Mouse (Mus musculus): ENCODE measurements at regions not wholly inside any gene's neighbourhood (a gene's known extent, or its start where the extent isn't known, plus 50 kb on each side); places are given as distances from the start of the nearest gene placed in this dataset.

GRCm38 (mm10) chr8:12078679-12079566 is 199.7 kb upstream of the A230072I06Rik start:
- peaks cover 18% of the 10 kb centered on the region; the same call in 1 of the 2 replicates for H3K27me3 ChIP-seq
- no peak overlapping the region for H3K9ac ChIP-seq
- no peak overlapping the region for H3K27ac ChIP-seq
- H3K9me3 ChIP-seq (replicated peaks): no peaks in the 10 kb centered on the region
- no peaks in the 10 kb centered on the region for H3K36me3 ChIP-seq
- H3K4me1 ChIP-seq: peaks cover 3% of the 10 kb centered on the region; the same call in 1 of the 2 replicates
- ATAC-seq (ENCODE audit: low FRiP score): 0 out of 2 replicates have a peak, but pooled peaks have one; percentile 46
- H3K4me2 ChIP-seq (replicated peaks): no peak overlapping the region
- 67% methylated on average over 14 of the region's 14 CpGs for WGBS
- no peak overlapping the region for H3K4me3 ChIP-seq

DNA sequence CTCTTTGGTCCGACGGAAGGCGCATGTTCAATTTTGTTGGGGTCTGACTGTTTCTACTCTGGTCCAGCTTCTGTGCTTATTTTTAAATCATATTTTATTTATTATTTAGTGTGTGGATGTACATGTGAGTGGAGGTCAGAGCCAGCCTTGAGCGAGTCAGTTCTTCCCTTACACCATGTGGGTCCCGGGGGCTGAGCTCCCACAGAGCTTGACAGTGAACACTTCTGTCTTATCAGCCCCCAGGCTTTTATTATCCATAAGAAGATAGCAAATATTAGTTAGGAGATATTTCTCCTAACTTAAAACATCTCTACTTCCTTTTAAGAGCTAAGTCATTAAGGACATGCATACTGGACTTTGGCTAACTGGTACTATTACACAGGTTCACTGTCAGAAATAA is 197.1 kb upstream of the A230072I06Rik start:
- 93% methylated on average over 5 of the region's 5 CpGs for WGBS
- ATAC-seq (ENCODE audit: low FRiP score): no peak
- no peak overlapping the region for H3K27ac ChIP-seq
- peaks cover 3% of the 10 kb centered on the region; the same call in 1 of the 2 replicates for H3K4me1 ChIP-seq
- no peak overlapping the region for H3K4me2 ChIP-seq (replicated peaks)
- no peaks in the 10 kb centered on the region for H3K9me3 ChIP-seq (replicated peaks)
- no peak overlapping the region for H3K9ac ChIP-seq
- H3K36me3 ChIP-seq: no peaks in the 10 kb centered on the region
- H3K27me3 ChIP-seq: peaks cover 8% of the 10 kb centered on the region
- no peak overlapping the region for H3K4me3 ChIP-seq

GRCm38 (mm10) chr8:12087192-12087800 is 191.3 kb upstream of the A230072I06Rik start:
- Histone ChIP-seq H3K36me3 (no peaks in the 10 kb centered on the region), H3K9me3 (replicated peaks) (no peaks in the 10 kb centered on the region), H3K4me2 (replicated peaks) (no peak overlapping the region), H3K27me3 (peaks cover 6% of the 10 kb centered on the region), H3K4me3 (no peak overlapping the region), H3K4me1 (0 out of 2 replicates have a peak, but pooled peaks cover 6% of the 10 kb centered on the region), H3K27ac (no peak overlapping the region), H3K9ac (no peak overlapping the region)
- peak; percentile 54; the same call in 1 of the 2 replicates for ATAC-seq (ENCODE audit: low FRiP score)
- WGBS: 62% methylated on average over 10 of the region's 10 CpGs

GRCm38 (mm10) chr8:12100145-12100544 is 178.5 kb upstream of the A230072I06Rik start:
- ATAC-seq (ENCODE audit: low FRiP score): no peak
- Histone ChIP-seq H3K36me3 (no peaks in the 10 kb centered on the region), H3K4me2 (replicated peaks) (no peak overlapping the region), H3K9ac (no peak overlapping the region), H3K9me3 (replicated peaks) (no peaks in the 10 kb centered on the region), H3K4me3 (no peak overlapping the region), H3K4me1 (peaks cover 16% of the 10 kb centered on the region), H3K27me3 (peaks cover 9% of the 10 kb centered on the region), H3K27ac (no peak overlapping the region)
- WGBS: 85% methylated on average over 8 of the region's 8 CpGs

DNA sequence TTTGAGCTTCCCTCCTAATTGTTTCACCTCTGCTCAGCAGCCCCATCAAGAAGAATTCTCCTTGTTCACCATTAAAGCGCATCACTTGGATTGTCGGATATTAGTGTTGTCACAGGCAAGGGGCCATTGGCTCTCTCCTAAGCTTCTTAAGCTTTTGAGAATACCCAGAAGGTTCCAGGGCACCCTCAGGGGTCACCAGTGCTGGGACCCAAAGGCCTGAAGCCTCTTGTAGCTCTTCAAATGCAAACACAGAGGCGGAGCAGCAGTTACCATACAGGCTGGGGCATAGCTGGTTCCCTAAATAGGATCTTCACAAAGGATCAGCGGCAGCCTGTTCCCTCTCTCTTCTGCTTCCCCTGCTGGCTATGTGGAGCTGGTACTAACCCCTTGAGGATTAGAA is 175.3 kb upstream of the A230072I06Rik start:
- Histone ChIP-seq H3K27me3 (peaks cover 20% of the 10 kb centered on the region), H3K4me2 (replicated peaks) (no peak overlapping the region), H3K4me1 (peaks cover 26% of the 10 kb centered on the region), H3K4me3 (no peak overlapping the region), H3K9ac (no peak overlapping the region), H3K9me3 (replicated peaks) (no peaks in the 10 kb centered on the region), H3K27ac (no peak overlapping the region), H3K36me3 (no peaks in the 10 kb centered on the region)
- WGBS: 58% methylated on average over 4 of the region's 4 CpGs
- no peak for ATAC-seq (ENCODE audit: low FRiP score)

- peaks cover 29% of the 10 kb centered on the region for H3K4me1 ChIP-seq
- H3K36me3 ChIP-seq: no peaks in the 10 kb centered on the region
- H3K9ac ChIP-seq: no peak overlapping the region
- H3K27ac ChIP-seq: peak overlapping the region; percentile 56
- WGBS: 16% methylated on average over 15 of the region's 15 CpGs
- ATAC-seq (ENCODE audit: low FRiP score): peak; percentile 87
- peaks cover 33% of the 10 kb centered on the region for H3K27me3 ChIP-seq
- H3K9me3 ChIP-seq (replicated peaks): no peaks in the 10 kb centered on the region
- peak overlapping the region; percentile 7; the same call in 1 of the 2 replicates for H3K4me2 ChIP-seq (replicated peaks)
- no peak overlapping the region for H3K4me3 ChIP-seq
These were observed 173.3 kb upstream of the A230072I06Rik start for GRCm38 (mm10) chr8:12105106-12105901.

- no peak overlapping the region for H3K27ac ChIP-seq
- peaks cover 35% of the 10 kb centered on the region for H3K4me1 ChIP-seq
- H3K9me3 ChIP-seq (replicated peaks): no peaks in the 10 kb centered on the region
- no peak overlapping the region for H3K9ac ChIP-seq
- 81% methylated on average over 5 of the region's 5 CpGs for WGBS
- no peak overlapping the region for H3K4me3 ChIP-seq
- no peaks in the 10 kb centered on the region for H3K36me3 ChIP-seq
- ATAC-seq (ENCODE audit: low FRiP score): no peak
- H3K4me2 ChIP-seq (replicated peaks): no peak overlapping the region
- H3K27me3 ChIP-seq: peaks cover 49% of the 10 kb centered on the region
These were observed 170.0 kb upstream of the A230072I06Rik start for GRCm38 (mm10) chr8:12108578-12108977.

GRCm38 (mm10) chr8:12111626-12112025 is 167.0 kb upstream of the A230072I06Rik start:
- Histone ChIP-seq H3K27me3 (peaks cover 54% of the 10 kb centered on the region), H3K4me3 (no peak overlapping the region), H3K27ac (no peak overlapping the region), H3K9ac (no peak overlapping the region), H3K4me1 (peaks cover 13% of the 10 kb centered on the region), H3K36me3 (no peaks in the 10 kb centered on the region), H3K9me3 (replicated peaks) (no peaks in the 10 kb centered on the region), H3K4me2 (replicated peaks) (no peak overlapping the region)
- 82% methylated on average over 10 of the region's 10 CpGs for WGBS
- no peak for ATAC-seq (ENCODE audit: low FRiP score)

DNA sequence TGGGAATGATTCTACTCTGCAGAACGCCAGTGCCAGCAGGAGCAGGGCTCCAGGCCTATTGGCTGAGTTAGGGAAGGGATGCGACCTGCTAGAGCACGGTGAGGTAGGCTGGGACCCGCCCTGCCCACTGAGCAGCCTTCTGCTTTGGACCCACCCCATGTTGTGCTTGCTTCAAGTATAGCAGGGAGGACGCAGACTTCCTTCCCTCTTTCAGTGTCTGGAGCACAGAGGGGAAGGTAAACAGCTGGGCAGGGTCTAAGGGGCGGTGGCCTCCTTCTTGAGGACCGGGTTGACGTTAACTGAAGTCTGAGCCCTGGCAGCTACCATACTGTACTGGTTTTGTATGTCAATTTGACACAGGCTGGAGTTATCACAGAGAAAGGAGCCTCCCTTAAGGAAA is 165.6 kb upstream of the A230072I06Rik start:
- Histone ChIP-seq H3K4me3 (no peak overlapping the region), H3K4me2 (replicated peaks) (no peak overlapping the region), H3K9ac (no peak overlapping the region), H3K4me1 (peaks cover 13% of the 10 kb centered on the region), H3K27ac (no peak overlapping the region), H3K36me3 (no peaks in the 10 kb centered on the region), H3K9me3 (replicated peaks) (no peaks in the 10 kb centered on the region), H3K27me3 (peaks cover 45% of the 10 kb centered on the region)
- 34% methylated on average over 8 of the region's 8 CpGs for WGBS
- peak; percentile 19; the same call in 1 of the 2 replicates for ATAC-seq (ENCODE audit: low FRiP score)

GRCm38 (mm10) chr8:12126374-12127001 is 152.1 kb upstream of the A230072I06Rik start:
- WGBS: 19% methylated on average over 11 of the region's 11 CpGs
- Histone ChIP-seq H3K9ac (no peak overlapping the region), H3K4me1 (peaks cover 25% of the 10 kb centered on the region), H3K27ac (peak overlapping the region; percentile 68), H3K27me3 (peaks cover 24% of the 10 kb centered on the region), H3K4me3 (no peak overlapping the region), H3K4me2 (replicated peaks) (no peak overlapping the region), H3K36me3 (no peaks in the 10 kb centered on the region), H3K9me3 (replicated peaks) (no peaks in the 10 kb centered on the region)
- ATAC-seq (ENCODE audit: low FRiP score): peak; percentile 91

- peak overlapping the region; percentile 76 for H3K27ac ChIP-seq
- 14% methylated on average over 14 of the region's 14 CpGs for WGBS
- peak; percentile 73 for ATAC-seq (ENCODE audit: low FRiP score)
- H3K36me3 ChIP-seq: no peaks in the 10 kb centered on the region
- H3K4me3 ChIP-seq: no peak overlapping the region
- no peaks in the 10 kb centered on the region for H3K9me3 ChIP-seq (replicated peaks)
- H3K4me1 ChIP-seq: peaks cover 25% of the 10 kb centered on the region
- H3K9ac ChIP-seq: no peak overlapping the region
- H3K27me3 ChIP-seq: peaks cover 31% of the 10 kb centered on the region
- H3K4me2 ChIP-seq (replicated peaks): peak overlapping the region; percentile 19; the same call in 1 of the 2 replicates
These were observed 151.4 kb upstream of the A230072I06Rik start for GRCm38 (mm10) chr8:12127106-12127800.
